Mouse (Mus musculus) ES-E14 (cell line): Measurements from ENCODE around the gene Gcn1l1. TPM values are rescaled to one million over a fixed set of nuclear protein-coding genes. Genes with fewer than 3 reads are reported as not detected.

ENCODE experiments used
- DNase-seq: peaks from one replicate; pipeline ENCODE4 v3.0.0-alpha.2; 2013; ENCODE audit warnings: low read depth, low spot score
- H3K27ac ChIP-seq: 2 replicates; pipeline ENCODE4 v1.5.1; 2012; ENCODE audit warnings: low read depth, mild to moderate bottlenecking, low read length, moderate library complexity, mixed read lengths; ENCODE audit not compliant: poor library complexity, insufficient read depth, severe bottlenecking
- H3K36me3 ChIP-seq: 2 replicates; pipeline ENCODE4 v1.6.1; 2012; ENCODE audit warnings: mild to moderate bottlenecking, low read length, moderate library complexity, mixed read lengths; ENCODE audit not compliant: control insufficient read depth, poor library complexity, insufficient read depth, severe bottlenecking
- H3K4me1 ChIP-seq, 2 experiments: fragments of 150-350 bp in 1 of 2; sonication (generic) in 1 of 2; 2 replicates each; pipeline ENCODE4 v1.6.1; 2012; ENCODE audit warnings: low read length in 2 of 2, mild to moderate bottlenecking in 1 of 2, mixed read lengths in 1 of 2; ENCODE audit not compliant: control insufficient read depth in 2 of 2, insufficient read depth in 2 of 2, poor library complexity in 1 of 2
- H3K4me3 ChIP-seq, 2 experiments: fragments of 150-350 bp in 1 of 2; sonication (generic) in 1 of 2; 2 replicates each; pipeline ENCODE4 v1.5.1; 2012; ENCODE audit warnings: low read length in 2 of 2, low read depth in 1 of 2, mild to moderate bottlenecking in 1 of 2, mixed read lengths in 1 of 2; ENCODE audit not compliant: insufficient read depth in 1 of 2, poor library complexity in 1 of 2, severe bottlenecking in 1 of 2
- H3K9ac ChIP-seq: 2 replicates; pipeline ENCODE4 v1.6.1; 2012; ENCODE audit warnings: low read depth, mild to moderate bottlenecking, low read length, mixed read lengths; ENCODE audit not compliant: poor library complexity, insufficient read depth, severe bottlenecking
- H3K9me3 ChIP-seq: fragments of 150-350 bp; sonication (generic); 2 replicates; pipeline ENCODE4 v1.6.1; 2012; ENCODE audit warnings: low read depth, mild to moderate bottlenecking, low read length; ENCODE audit not compliant: control insufficient read depth, insufficient read depth
- CHD2 ChIP-seq: IDR thresholded peaks from 2 replicates; pipeline ENCODE4 v1.6.1; 2014; ENCODE audit warnings: mild to moderate bottlenecking, low read depth, low read length, inconsistent platforms
- HCFC1 ChIP-seq: IDR thresholded peaks from 2 replicates; pipeline ENCODE4 v1.6.1; 2012; ENCODE audit warnings: low read length, inconsistent platforms, borderline replicate concordance; ENCODE audit not compliant: insufficient read depth
- MAFK ChIP-seq: IDR thresholded peaks from 2 replicates; pipeline ENCODE4 v1.6.1; 2014; ENCODE audit warnings: mild to moderate bottlenecking, low read depth, low read length, inconsistent platforms; ENCODE audit not compliant: insufficient read depth
- ZC3H11A ChIP-seq: IDR thresholded peaks from 2 replicates; pipeline ENCODE4 v1.6.1; 2012; ENCODE audit warnings: low read depth, mild to moderate bottlenecking, inconsistent platforms, low read length, borderline replicate concordance
- ZNF384 ChIP-seq: IDR thresholded peaks from 2 replicates; pipeline ENCODE4 v1.6.1; 2012; ENCODE audit warnings: low read depth, low read length, inconsistent platforms
- in situ Hi-C, 2 experiments: fragments of 600-800 bp; cut with MboI; formaldehyde crosslinking; loops; one replicate each; pipeline ENCODE4 v1.15.1; 2025; ENCODE audit warnings: low sequenced_read_pairs in 2 of 2, inconsistent platforms in 1 of 2; ENCODE audit not compliant: unreplicated experiment in 2 of 2
- total RNA-seq: library from RNA; depleted of rRNA; stranded (reverse); fragments of 300-350 nt; gene quantifications from 2 replicates; pipeline ENCODE4 v1.2.3, GENCODE M21; 2012

The Gcn1l1 gene
- total RNA-seq, 1 experiment, result 112 TPM

GRCm38 (mm10) chr5:115548501-115549285 lies 16.4 kb upstream of the Gcn1l1 start:
- H3K9me3 ChIP-seq, result no peaks in the 10 kb centered on the region
- H3K4me1 ChIP-seq, result peaks cover 0 to 29% of the 10 kb centered on the region in 2 experiments; a peak in 2 of 4 replicates
- TF ChIP-seq HCFC1 (no peak), ZNF384 (no peak), ZC3H11A (no peak), CHD2 (no peak), MAFK (no peak)
- 0 out of 2 replicates have a peak overlapping the region, but pooled peaks have one; percentile 18 for H3K9ac ChIP-seq
- H3K36me3 ChIP-seq, result peaks cover 20% of the 10 kb centered on the region
- DNase-seq, result no peak
- in situ Hi-C loops, result no loop called here
- no peak overlapping the region for H3K27ac ChIP-seq
- no peak overlapping the region for H3K4me3 ChIP-seq

- H3K9ac ChIP-seq, result no peak overlapping the region
- no peak overlapping the region for H3K27ac ChIP-seq
- in situ Hi-C loops, result no loop called here
- H3K4me3 ChIP-seq, result peak overlapping the region in 1 of 2 experiments; percentile 18; a peak in 1 of 4 replicates
- no peak for TF ChIP-seq CHD2
- TF ChIP-seq ZNF384, result no peak
- TF ChIP-seq ZC3H11A, result no peak
- no peak for TF ChIP-seq MAFK
- TF ChIP-seq HCFC1, result no peak
- peaks cover 19% of the 10 kb centered on the region for H3K36me3 ChIP-seq
- H3K4me1 ChIP-seq, result peaks cover 0 to 22% of the 10 kb centered on the region in 2 experiments; a peak in 2 of 4 replicates
- H3K9me3 ChIP-seq, result no peaks in the 10 kb centered on the region
- no peak for DNase-seq
Measured at GRCm38 (mm10) chr5:115550482-115551005, 14.5 kb upstream of the Gcn1l1 start.

- no peaks in the 10 kb centered on the region for H3K9me3 ChIP-seq
Measured at GRCm38 (mm10) chr5:115551386-115551785, 13.7 kb upstream of the Gcn1l1 start.

GRCm38 (mm10) chr5:115551799-115552198 lies 13.3 kb upstream of the Gcn1l1 start:
- Histone ChIP-seq H3K36me3 (peaks cover 15% of the 10 kb centered on the region), H3K4me1 (peaks cover 0 to 22% of the 10 kb centered on the region in 2 experiments; a peak in 2 of 4 replicates), H3K4me3 (no peak overlapping the region), H3K9me3 (no peaks in the 10 kb centered on the region), H3K9ac (no peak overlapping the region), H3K27ac (no peak overlapping the region)
- DNase-seq, result no peak
- in situ Hi-C loops, result no loop called here
- no peak for TF ChIP-seq MAFK
- TF ChIP-seq ZNF384, result no peak

More at GRCm38 (mm10) chr5:115551386-115551785, 13.7 kb upstream of the Gcn1l1 start:
- no peak for DNase-seq
- Histone ChIP-seq H3K4me3 (no peak overlapping the region), H3K36me3 (peaks cover 17% of the 10 kb centered on the region), H3K9ac (no peak overlapping the region), H3K4me1 (peaks cover 0 to 22% of the 10 kb centered on the region in 2 experiments; a peak in 2 of 4 replicates), H3K27ac (no peak overlapping the region)
- in situ Hi-C loops, result no loop called here
- TF ChIP-seq MAFK, result no peak
- TF ChIP-seq CHD2, result no peak
- TF ChIP-seq ZNF384, result no peak
- no peak for TF ChIP-seq ZC3H11A
